Comparison of ENCODE assay signal across 8 mouse cellular contexts in the genomic region with DNA sequence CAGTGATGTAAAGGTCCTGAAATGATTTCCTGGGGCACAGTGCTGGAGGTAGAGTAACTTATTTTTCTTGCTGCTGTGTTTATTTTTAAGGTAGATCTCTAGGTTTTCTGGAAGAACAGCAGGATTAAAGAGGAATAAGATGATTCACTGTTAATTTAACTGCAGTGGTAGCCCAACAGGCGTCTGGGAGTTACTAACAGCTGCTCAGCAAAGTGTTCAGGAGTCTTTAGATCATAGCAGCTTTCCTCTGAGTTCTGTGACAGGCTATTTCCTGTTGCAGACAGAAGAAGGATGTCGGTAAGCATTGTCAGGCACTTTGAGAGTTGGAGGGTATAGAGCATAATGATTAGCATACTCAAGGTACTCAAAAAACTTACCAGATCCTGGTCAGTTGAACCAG. TPM values are rescaled to one million over a fixed set of nuclear protein-coding genes. Genes with fewer than 3 reads are reported as not detected.
DNase-seq lines count a peak whose midpoint lies in the region; ATAC-seq and TF ChIP-seq lines count a peak whose summit lies in the region.

No protein-coding gene starts in this region.

- in situ Hi-C loops in CH12.LX (cut with MboI; ENCODE audit: low pct_ligation_motif_present, low pct_unique_long_range_greater_than_20kb, low sequenced_read_pairs): loop anchor here (5.0 kb wide), 1 partner anchor 102 kb away; no protein-coding TSS in a partner anchor

- H3K27me3 ChIP-seq in CH12.LX (replicated peaks): no peaks in the 10 kb centered on the region
- H3K27me3 ChIP-seq in forebrain, embryonic 15.5 days: no peaks in the 10 kb centered on the region
- H3K27me3 ChIP-seq in liver, embryonic 11.5 days (replicated peaks; ENCODE audit: control insufficient read depth, insufficient read depth, low read length): no peaks in the 10 kb centered on the region
- no peaks in the 10 kb centered on the region for H3K27me3 ChIP-seq in stomach, embryonic 14.5 days (ENCODE audit: control insufficient read depth, insufficient read depth, low read length)

- H3K36me3 ChIP-seq in CH12.LX (replicated peaks in 1 of 2; ENCODE audit: control insufficient read depth in 1 of 2, insufficient read depth in 1 of 2, low read length in 1 of 2): no peaks in the 10 kb centered on the region
- no peaks in the 10 kb centered on the region for H3K36me3 ChIP-seq in forebrain, embryonic 15.5 days
- no peaks in the 10 kb centered on the region for H3K36me3 ChIP-seq in liver, embryonic 11.5 days (ENCODE audit: control insufficient read depth, insufficient read depth, low read length)
- H3K36me3 ChIP-seq in stomach, embryonic 14.5 days (ENCODE audit: control insufficient read depth, insufficient read depth, low read length): no peaks in the 10 kb centered on the region

- peak overlapping the region; percentile 74 for H3K9ac ChIP-seq in CH12.LX (ENCODE audit: insufficient read depth, low read depth)
- H3K9ac ChIP-seq in forebrain, embryonic 15.5 days (replicated peaks): peak overlapping the region; percentile 78
- peak overlapping the region; percentile 85 for H3K9ac ChIP-seq in liver, embryonic 11.5 days (ENCODE audit: low read depth, low read length)
- 0 out of 2 replicates have a peak overlapping the region, but pooled peaks have one; percentile 88 for H3K9ac ChIP-seq in stomach, embryonic 14.5 days (replicated peaks; ENCODE audit: low read depth, low read length)

- dilution Hi-C loops in CH12.LX (cut with MboI; ENCODE audit: extremely low pct_ligation_motif_present, extremely low pct_unique_long_range_greater_than_20kb, low sequenced_read_pairs): no loop called here

- no peak for TF ChIP-seq POLR2A in CH12.LX (IDR thresholded peaks at IDR 0.05; ENCODE audit: low read depth, low read length)

- H3K9me3 ChIP-seq in CH12.LX (replicated peaks; ENCODE audit: low read length): no peaks in the 10 kb centered on the region
- H3K9me3 ChIP-seq in forebrain, embryonic 15.5 days: no peaks in the 10 kb centered on the region
- no peaks in the 10 kb centered on the region for H3K9me3 ChIP-seq in liver, embryonic 11.5 days (ENCODE audit: control insufficient read depth, low read length)
- H3K9me3 ChIP-seq in stomach, embryonic 14.5 days (ENCODE audit: control insufficient read depth, low read depth, low read length): no peaks in the 10 kb centered on the region

- no peak for TF ChIP-seq CTCF in CH12.LX (conservative IDR thresholded peaks at IDR 0.05 in 1 of 2, IDR thresholded peaks at IDR 0.05 in 1 of 2; ENCODE audit: low read depth in 2 of 2, low read length in 2 of 2)

- TF ChIP-seq EP300 in CH12.LX (IDR thresholded peaks at IDR 0.05; ENCODE audit: low read length): no peak

- no peak for TF ChIP-seq RAD21 in CH12.LX (IDR thresholded peaks at IDR 0.05; ENCODE audit: low read depth, low read length)

- 0% methylated on average over 2 of the region's 2 CpGs for WGBS in forebrain, embryonic 15.5 days
- 4% methylated on average over 2 of the region's 2 CpGs for WGBS in liver, embryonic 11.5 days
- 1% methylated on average over 2 of the region's 2 CpGs for WGBS in stomach, embryonic 14.5 days

- H3K4me3 ChIP-seq in CH12.LX (replicated peaks in 1 of 3; ENCODE audit: low read depth in 2 of 3, low read length in 2 of 3, poor library complexity in 1 of 3): peak overlapping the region; percentile 81 to 90 (median 89)
- H3K4me3 ChIP-seq in forebrain, embryonic 15.5 days: peak overlapping the region; percentile 81
- H3K4me3 ChIP-seq in liver, embryonic 11.5 days (ENCODE audit: low read depth, low read length): peak overlapping the region; percentile 80
- H3K4me3 ChIP-seq in stomach, embryonic 14.5 days (ENCODE audit: low read depth, low read length): peak overlapping the region; percentile 83

- H3K27ac ChIP-seq in CH12.LX (ENCODE audit: insufficient read depth, low read depth): no peak overlapping the region
- H3K27ac ChIP-seq in forebrain, embryonic 15.5 days (replicated peaks): no peak overlapping the region
- no peak overlapping the region for H3K27ac ChIP-seq in liver, embryonic 11.5 days (ENCODE audit: low read depth, low read length)
- no peak overlapping the region for H3K27ac ChIP-seq in stomach, embryonic 14.5 days (ENCODE audit: low read length)

- peaks cover 9 to 36% of the 10 kb centered on the region in 2 experiments for H3K4me1 ChIP-seq in CH12.LX (ENCODE audit: control insufficient read depth in 1 of 2, insufficient read depth in 2 of 2)
- H3K4me1 ChIP-seq in forebrain, embryonic 15.5 days: peaks cover 42% of the 10 kb centered on the region
- peaks cover 14% of the 10 kb centered on the region for H3K4me1 ChIP-seq in liver, embryonic 11.5 days (replicated peaks; ENCODE audit: control insufficient read depth, insufficient read depth, low read length)
- H3K4me1 ChIP-seq in stomach, embryonic 14.5 days (ENCODE audit: control insufficient read depth, insufficient read depth, low read length): peaks cover 13% of the 10 kb centered on the region

- no peak for ATAC-seq in forebrain, embryonic 15.5 days (replicated peaks)
- no peak for ATAC-seq in liver, embryonic 11.5 days (replicated peaks; ENCODE audit: low FRiP score)
- ATAC-seq in stomach, embryonic 14.5 days (ENCODE audit: insufficient number of reproducible peaks, insufficient read depth, low FRiP score, low read depth): no peak

- DNase-seq in A20 (ENCODE audit: low read depth, low spot score) (peak; percentile 58), CH12.LX (ENCODE audit: extremely low read depth) (no peak)
- no peak for DNase-seq in liver, embryonic 11.5 days (ENCODE audit: low spot score)
- DNase-seq in adrenal gland, adult 18-20 months (ENCODE audit: low spot score in 2 of 2): no peak
- no peak for DNase-seq in cerebellum, postnatal 14 days
- DNase-seq in cerebellum, postnatal 10 days: no peak

- H3K4me2 ChIP-seq in CH12.LX (ENCODE audit: insufficient read depth, low read depth, poor library complexity, severe bottlenecking): peak overlapping the region; percentile 35
- H3K4me2 ChIP-seq in forebrain, embryonic 15.5 days (replicated peaks): peak overlapping the region; percentile 63
- H3K4me2 ChIP-seq in liver, embryonic 11.5 days: peak overlapping the region; percentile 94
- peak overlapping the region; percentile 83 for H3K4me2 ChIP-seq in stomach, embryonic 14.5 days (replicated peaks; ENCODE audit: low read depth, low read length)

- H3K79me2 ChIP-seq in CH12.LX (replicated peaks; ENCODE audit: control insufficient read depth, extremely low read depth, insufficient read depth, poor library complexity, severe bottlenecking): peaks cover 13% of the 10 kb centered on the region; the same call in 1 of the 2 replicates

TF ChIP-seq in CH12.LX, 34 proteins besides CTCF, POLR2A, EP300 and RAD21:
- TF ChIP-seq USF2 (conservative IDR thresholded peaks at IDR 0.05; ENCODE audit: low read depth, low read length): no peak
- no peak for TF ChIP-seq BHLHE40 (IDR thresholded peaks at IDR 0.05; ENCODE audit: low read depth, low read length)
- no peak for TF ChIP-seq POLR2AphosphoS2 (IDR thresholded peaks at IDR 0.05; ENCODE audit: low read depth, low read length)
- TF ChIP-seq IRF4 (IDR thresholded peaks at IDR 0.05; ENCODE audit: low read depth, low read length): no peak
- TF ChIP-seq JUN (IDR thresholded peaks at IDR 0.05; ENCODE audit: insufficient read depth, low read depth, low read length): no peak
- TF ChIP-seq MYC (IDR thresholded peaks at IDR 0.05; ENCODE audit: low read depth, low read length): no peak
- no peak for TF ChIP-seq ZKSCAN1 (IDR thresholded peaks at IDR 0.05; ENCODE audit: borderline replicate concordance, low read depth, low read length)
- TF ChIP-seq CHD1 (IDR thresholded peaks at IDR 0.05; ENCODE audit: low read depth, low read length): no peak
- no peak for TF ChIP-seq SMC3 (IDR thresholded peaks at IDR 0.05; ENCODE audit: low read depth, low read length)
- no peak for TF ChIP-seq MAX (IDR thresholded peaks at IDR 0.05; ENCODE audit: low read length)
- TF ChIP-seq HCFC1 (IDR thresholded peaks at IDR 0.05; ENCODE audit: low read depth, low read length): no peak
- no peak for TF ChIP-seq MXI1 (IDR thresholded peaks at IDR 0.05; ENCODE audit: low read depth, low read length)
- TF ChIP-seq MAFK (IDR thresholded peaks at IDR 0.05; ENCODE audit: insufficient replicate concordance, low read length): no peak
- TF ChIP-seq USF1 (IDR thresholded peaks at IDR 0.05; ENCODE audit: low read depth, low read length): no peak
- TF ChIP-seq ZNF384 (IDR thresholded peaks at IDR 0.05; ENCODE audit: low read depth, low read length): no peak
- TF ChIP-seq ETS1 (conservative IDR thresholded peaks at IDR 0.05; ENCODE audit: low read depth, low read length): no peak
- TF ChIP-seq MAZ (IDR thresholded peaks at IDR 0.05; ENCODE audit: low read depth, low read length): no peak
- no peak for TF ChIP-seq JUND (conservative IDR thresholded peaks at IDR 0.05; ENCODE audit: low read depth, low read length)
- TF ChIP-seq TBP (conservative IDR thresholded peaks at IDR 0.05; ENCODE audit: low read depth, low read length): no peak

RNA-seq across cellular contexts. Expression of a gene that starts 1.5 kb away (rescaled TPM):
- total RNA-seq in CH12.LX (2012; rRNA removed) (12.3 and 16.8 TPM in 2 replicates), CH12.LX (2014; rRNA removed) (21.5 and 22.8 TPM in 2 replicates)
- 12.3 and 18.2 TPM in 2 replicates for polyA plus RNA-seq in CH12.LX (2012; ENCODE audit: insufficient read length, low read depth)
- 27.2 and 28.6 TPM in 2 replicates for polyA plus RNA-seq in forebrain, embryonic 15.5 days (2015; fragmentation: Nextera tagmentation; extraction: Ambion mirVana)
- 12.0 and 13.2 TPM in 2 replicates for polyA plus RNA-seq in liver, embryonic 11.5 days (2014; fragmentation: Nextera tagmentation; extraction: Ambion mirVana)
- 18.3 and 18.5 TPM in 2 replicates for polyA plus RNA-seq in stomach, embryonic 14.5 days (2014; fragmentation: Nextera tagmentation; extraction: Ambion mirVana)
- total RNA-seq in adrenal gland, adult 18-20 months (2021): 10 to 100 TPM; 27.5 to 28.7 TPM

Comparison
In these comparisons a context has a peak if more than half of its experiments do, and no peak if none do; other contexts are left out.
1. H3K4me2 ChIP-seq: peak in every context shown above with its lines; median percentile 94 in liver, embryonic 11.5 days; 83 in stomach, embryonic 14.5 days; 63 in forebrain, embryonic 15.5 days; 35 in CH12.LX.